Mouse (Mus musculus) spleen, postnatal 10 days (tissue): ENCODE results near the gene Midn.
A peak's percentile ranks its signal among the peaks of the same experiment; 100 is the strongest.
"Not testable (repeated sequence)": the region's sequence is repeated elsewhere in the genome, so short reads cannot be mapped to it uniquely, and the experiment has no call there.

Experiments used
- DNase-seq, 2 experiments: peaks; one replicate each; pipeline ENCODE4 v3.0.0; 2021 to 2022; ENCODE audit warnings: low spot score in 2 of 2

Gene Midn

DNA sequence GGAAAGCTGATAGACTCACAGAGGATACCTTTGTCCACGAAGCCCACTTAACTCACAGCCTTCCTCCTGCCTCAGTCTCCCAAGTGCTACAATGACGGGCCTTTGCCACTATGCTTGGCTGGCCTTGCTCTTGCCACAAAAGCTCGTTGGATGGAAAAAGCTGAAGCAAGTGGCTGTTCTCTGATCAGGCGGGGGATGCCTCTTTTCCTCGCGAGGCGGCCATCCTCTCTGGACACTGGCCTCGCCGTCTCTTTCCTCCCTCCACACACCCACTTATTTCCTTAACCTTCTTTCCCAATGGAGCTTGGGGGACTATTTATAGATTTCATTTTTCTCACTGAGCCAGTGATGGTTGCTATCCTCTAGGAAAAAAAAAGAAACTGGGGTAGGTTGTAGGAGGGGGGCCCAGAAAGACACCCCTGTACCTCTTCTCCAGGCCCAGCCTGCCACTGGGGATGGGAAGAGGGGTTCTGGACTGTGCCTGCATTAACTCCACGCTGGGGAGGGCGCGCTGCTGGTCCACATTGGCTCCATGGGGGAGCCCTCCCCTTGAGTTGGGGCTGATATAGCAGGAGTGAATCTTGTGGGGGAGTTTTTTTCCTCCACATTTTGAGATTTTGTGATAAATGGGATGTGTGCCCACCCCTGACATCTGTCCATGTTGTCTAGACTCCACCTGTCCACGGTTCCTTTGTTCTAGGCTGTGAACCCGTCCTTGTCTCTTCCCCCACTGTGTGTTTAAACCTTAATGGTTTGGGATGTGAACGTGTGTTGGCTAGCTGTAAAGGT is 9.3 kb downstream of the Midn start:
- DNase-seq, result no peak

DNA sequence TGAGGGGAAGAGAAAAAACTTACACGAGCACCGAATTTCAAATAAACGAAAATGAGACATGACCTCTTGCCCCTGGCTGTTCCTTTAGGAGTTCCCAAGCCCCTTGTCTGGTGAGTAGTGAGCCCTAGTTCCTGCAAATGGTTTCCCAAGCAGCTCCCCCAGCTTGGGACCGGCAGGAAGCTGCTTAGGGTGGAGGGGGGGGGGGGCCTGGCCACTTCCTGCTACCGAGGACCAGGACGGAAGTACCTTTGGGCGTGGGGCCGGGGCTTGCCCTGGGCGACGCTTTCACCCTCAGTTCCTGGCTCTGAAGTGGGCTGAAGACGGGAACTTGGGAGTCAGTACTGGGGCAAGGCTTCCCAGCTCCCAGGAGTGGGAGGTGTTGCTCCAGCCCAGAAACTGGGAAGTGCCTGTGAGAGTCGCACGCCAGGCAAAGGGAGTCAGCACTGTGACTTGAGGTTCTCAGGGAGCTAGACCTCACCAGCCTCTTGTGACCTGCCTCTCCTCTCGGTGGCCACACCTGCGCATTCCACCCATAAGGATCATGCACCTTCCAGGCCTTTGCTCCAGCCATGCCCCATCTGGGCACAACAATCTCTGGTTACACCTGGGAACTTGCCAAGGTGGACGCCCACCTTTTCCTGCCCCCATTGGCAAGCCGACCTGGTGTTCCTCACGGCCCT is 10.4 kb downstream of the Midn start:
- DNase-seq, result peak; percentile 63 to 69

DNA sequence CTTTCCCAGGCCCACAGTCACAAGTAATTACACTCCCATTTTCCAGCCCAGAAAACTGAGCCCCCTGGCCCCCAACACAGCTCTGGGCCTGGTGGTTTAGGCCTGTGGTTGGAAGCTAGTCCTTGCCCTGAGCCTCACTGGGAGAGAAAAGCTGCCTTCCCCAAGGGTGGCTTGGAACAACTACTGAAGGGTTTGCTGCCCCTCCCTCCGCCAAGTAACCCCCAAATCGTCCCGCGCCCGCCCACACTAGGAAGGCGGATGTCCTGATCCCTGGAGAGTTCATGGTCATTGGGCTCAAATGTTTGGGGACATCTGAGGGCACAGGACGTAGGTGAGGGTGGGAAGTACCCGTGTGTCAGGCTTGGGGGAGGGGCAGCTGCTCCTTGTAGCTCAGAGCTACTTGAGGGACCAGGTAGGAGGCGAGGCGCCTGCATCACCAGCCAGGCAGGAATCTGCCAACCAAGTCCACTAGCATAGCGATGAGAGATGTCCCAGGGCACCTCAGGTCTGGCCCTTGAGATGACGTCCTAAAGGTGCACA is 11.0 kb downstream of the Midn start:
- DNase-seq, result peak in 1 of 2 experiments; percentile 72

DNA sequence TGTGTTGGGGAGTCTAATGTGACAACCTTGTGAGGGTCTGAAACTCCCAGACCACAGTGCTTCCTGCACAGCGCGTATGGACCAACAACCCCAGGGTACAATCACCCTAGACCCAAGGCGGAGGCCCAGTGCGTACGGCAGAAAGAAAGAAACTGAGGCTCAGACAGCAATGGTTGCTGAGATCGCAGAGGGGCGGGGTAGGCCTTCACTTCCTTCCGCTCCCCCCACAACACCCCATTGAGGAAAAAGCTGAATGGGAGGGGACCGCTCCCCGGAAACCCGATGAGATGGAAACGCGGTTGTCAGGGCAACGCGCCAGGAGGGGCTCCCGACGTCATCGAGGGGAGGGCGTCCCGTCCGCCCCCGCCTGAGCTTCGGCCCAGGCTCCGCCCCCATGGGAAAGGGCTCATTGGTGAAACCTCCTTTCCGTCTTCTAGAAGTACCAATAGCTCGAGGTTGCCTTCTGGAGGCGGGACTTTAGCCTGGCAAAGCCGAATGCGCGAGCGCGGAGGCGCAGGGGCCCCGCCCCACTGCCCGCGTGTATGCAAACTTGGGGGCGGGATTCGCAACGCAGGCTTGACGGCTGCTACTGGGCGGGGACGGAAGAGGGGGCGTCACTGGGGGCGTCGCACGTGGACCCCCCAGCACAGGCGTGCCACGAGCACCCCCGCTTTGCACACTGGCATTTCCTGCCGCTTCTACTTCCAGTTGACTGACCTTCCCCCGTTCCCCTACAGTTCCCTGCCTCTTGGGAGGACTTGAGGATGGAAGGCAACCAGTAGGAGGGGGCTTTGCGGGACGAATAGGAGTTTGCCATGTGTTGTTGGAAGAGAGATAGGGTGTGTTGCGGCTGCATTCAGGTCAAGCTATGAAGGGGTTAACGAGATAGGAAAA is 11.7 kb downstream of the Midn start:
- DNase-seq, result peak; percentile 97 to 98

DNA sequence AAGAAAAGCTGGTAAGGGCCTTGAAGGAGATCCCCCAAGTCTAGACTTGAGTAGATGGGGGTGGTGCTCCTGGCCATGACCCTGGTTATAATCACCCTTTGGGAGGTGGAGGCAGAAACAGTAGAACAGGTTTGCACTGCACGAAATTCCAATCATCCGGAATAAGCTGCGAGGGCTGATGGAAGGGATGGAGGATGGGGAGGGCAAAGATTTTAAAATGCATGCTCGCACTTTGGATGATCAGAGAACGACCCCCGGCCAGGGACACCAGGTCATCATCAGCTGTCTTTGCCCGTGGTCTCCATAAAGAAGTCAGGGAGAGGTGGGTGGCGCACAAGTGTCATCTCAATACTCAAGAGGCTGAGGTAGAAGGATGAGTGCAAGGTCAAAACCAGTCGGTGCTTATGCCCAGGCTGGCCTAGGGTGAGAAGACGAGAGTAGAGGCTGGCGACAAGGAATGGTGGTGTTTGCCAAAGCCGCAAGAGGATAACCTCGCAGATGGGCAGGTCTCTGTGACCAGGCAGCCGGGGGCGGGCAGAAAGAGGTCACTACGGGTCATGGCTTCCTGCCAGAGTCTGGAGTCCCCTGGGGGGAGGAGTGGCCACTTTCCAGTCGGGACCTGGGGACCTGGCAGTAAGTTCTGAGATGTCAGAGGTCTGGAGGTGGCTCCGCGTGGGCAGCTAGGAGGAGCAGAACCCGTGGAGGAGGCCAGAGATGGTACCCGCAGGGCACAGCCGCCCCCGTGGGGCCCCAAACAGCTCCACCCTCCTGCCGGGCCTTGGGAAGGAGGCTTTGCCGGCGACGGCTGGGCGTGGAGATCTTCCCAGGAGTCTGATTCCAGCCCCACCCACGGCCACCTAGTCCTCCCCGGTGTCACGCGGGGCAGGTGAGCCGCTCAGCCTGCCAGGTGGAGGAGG is 12.6 kb downstream of the Midn start:
- peak; percentile 73 to 80 for DNase-seq

DNA sequence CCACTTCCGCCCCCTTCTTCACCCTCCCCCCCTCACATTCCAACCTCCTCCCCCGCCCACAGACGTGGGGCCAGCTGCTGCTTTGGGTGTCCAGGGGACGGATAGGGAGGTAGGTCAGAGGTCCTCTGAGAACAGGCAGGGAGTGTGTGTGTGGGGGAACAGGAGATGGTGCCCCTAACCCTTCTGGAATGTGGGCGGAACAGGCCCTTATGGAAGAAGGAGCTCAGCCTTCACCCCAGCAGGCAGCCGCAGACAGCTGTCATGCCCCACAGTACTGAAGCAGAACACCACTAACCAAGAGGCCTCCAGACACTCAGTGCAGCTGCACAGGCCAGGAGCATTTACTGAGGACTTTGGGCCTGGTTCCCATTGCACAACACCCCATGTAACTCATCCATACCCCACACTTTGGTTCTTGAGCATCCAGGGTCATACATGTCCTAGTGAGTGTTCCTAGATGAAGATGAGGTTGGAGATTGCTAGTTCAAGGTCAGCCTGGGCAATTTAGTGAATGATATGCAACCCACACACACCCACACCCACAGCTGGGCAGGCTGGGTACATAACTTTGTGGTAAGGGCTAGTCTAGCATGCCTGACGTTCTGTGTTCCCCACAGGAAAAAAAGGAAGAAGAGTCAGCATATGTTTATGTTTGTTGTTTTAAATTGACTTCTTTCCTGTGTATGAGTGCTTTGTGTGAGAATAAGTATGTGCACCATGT is 13.6 kb downstream of the Midn start:
- peak in 1 of 2 experiments; percentile 55 for DNase-seq

DNA sequence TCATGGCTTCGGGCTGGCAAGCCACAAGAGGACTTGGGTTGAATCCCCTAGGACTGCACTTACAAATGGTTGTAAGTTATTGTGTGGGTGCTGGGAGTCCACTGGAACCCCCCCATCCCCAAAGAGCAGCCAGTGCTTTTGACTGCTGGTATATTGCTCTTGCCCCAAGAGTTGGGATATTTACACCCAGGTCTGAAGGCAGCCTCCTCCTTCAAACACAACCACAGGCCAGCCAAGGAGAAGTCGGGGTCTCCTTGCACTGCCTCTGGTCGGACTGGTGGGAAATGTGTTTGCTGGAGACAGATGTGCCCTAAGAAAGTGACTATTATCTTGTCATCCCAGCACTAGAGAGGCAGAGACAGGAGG is 14.2 kb downstream of the Midn start:
- no peak for DNase-seq

DNA sequence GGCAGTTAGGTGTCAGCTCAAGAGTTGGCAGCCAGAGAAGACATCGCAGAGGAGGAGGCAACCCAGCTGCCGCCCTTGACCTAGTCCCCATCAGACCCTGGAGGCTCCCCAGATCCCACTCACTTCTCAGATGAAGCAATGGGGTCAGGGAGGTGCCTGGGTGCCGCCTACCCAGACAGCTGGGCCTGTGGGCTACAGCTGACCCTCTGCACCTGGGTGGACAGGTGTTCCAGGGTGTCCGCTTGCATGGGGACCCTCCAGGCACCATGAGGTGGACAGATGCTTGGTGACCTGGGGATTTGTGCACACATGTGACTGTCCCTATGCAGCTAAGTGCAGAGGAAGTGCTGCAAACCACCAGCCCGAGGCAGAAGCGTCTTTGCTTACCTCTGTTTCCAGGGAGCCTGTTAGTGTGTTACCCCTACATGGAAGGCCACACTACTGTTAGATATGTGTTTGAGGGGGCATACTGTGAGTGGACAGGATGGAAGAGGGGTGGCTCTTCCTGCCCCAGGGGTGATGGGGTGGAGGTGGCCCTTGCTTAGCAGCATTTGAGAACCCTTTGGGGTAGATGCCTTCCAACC is 14.7 kb downstream of the Midn start:
- peak in 1 of 2 experiments; percentile 44 for DNase-seq

DNA sequence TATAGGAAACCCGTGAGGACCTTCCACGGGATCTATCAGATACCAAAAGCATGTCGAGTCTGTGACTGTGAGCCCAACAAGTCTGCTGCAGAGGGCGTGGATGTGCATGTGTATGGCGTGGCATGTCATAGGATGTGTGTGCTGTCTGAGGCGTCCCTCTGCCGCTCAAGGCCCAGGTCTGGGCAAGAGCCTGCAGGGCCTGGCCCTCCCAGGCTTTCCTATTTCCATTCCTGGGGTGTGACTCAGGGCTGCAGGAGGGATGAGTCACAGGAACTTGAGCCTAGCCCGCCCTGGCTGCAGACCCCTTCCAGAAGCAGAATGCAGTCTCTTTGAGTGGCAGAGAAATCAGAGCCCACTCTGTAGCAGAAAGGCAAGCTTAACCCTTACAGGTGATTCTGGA is 15.6 kb downstream of the Midn start:
- DNase-seq, result no peak

DNA sequence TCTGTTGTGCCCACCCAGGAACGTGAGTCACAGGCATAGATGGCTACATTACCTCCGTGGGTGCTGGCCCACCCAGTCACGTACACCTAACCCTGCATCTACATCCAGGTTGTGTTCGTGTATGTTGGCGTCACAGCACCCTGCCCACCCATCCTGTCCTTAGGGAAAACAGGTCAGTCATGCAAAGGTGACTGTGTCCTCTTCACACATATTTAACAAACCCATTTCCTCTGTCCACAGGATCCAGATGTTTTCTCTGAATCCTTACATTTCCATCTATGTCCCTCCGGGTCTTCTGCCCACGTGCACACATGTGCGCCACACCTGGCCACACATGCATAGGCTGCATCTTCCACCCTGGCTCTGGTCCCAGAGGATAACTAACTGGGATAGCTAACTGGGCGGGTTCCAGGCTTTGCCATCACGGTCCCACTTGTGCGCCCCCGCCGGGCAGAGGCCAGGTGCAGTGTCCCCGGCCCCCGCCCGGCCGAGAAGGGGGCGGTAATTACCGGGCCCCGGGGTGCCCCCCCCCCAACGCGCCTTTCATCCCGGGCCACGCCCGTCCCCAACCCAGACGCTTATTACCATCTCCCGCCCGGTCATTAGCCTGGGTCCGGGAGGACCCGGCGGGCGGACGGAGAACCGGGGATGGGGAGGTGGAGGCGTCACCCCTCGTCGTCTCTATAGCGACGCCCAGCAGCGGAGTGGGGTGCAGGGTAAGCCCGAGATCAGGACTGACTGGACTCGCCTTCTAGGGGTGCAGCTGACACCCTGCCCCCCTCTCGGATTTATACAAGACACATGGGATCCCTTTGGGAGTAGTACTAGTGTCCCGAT is 16.3 kb downstream of the Midn start:
- DNase-seq, result peak in 1 of 2 experiments; percentile 33

DNA sequence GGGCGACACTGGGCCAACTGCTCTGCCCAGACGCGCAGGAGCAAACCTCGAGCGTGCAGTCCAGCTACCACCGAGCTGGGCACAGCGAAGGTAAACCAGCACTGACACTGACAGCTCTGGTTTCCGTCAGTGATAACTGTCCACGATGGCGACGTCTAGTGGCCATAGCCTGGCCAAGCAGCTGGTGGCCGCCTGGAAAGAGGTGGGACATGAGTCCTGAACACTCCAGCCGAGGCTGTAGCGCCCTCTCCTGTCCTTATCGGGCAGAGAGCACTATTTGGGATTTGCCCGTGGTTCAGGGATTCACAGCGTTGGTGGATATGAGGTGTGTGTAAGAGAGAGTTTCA is 16.9 kb downstream of the Midn start:
- peak; percentile 97 for DNase-seq

DNA sequence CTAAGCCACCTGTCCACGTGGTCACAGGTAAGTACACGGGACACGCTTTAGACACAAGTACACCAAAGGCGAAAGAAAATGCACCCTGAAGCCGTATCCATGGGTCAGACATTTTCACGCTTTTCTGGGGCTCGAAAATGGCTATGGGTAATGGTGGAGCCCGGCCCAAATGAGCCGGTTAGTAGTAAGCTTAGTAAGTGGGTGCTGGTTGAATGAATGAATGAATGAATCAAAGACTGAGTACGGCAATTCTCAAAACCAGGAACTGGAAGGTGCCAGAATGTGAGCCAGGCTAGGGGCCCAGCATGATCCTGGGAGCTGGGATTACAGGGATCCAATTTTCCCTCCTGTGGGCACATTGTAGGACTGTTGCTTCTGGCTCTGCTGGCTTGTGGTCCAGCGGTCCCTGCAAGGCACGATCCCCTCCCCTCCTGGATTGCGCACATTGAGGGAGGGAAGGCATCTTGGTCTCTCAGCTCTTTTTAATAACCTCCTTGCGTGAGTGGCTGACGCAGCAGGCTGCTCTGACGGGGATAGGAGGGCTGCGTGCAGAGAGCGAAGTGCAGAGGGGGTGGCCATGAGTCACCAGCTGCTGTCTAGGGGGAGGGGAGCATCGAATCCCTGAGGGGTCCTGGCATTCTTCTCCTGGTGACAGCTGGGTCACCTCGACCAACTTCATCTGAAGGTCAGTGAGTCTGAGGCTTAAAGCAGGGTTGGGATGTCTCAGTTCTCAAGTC is 17.5 kb downstream of the Midn start, which contains the start of gene Cirbp:
Cirbp (plus strand) TSS at position 594 of the 737 bp plus-strand sequence.
- DNase-seq, result no peak

DNA sequence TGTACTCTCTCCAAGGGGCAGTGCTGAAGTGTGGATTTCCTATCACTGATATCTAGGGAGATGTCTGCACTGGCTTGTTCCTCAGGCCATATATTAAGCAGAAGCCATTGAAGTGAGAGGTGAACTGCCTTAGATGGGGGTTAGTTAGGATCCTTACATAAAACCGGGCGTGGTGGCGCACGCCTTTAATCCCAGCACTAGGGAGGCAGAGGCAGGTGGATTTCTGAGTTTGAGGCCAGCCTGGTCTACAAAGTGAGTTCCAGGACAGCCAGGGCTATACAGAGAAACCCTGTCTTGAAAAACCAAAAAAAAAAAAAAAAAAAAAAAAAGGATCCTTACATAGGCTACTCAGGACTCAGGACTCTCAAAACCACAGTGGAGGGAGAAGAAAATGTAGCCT is 18.1 kb downstream of the Midn start:
- DNase-seq, result not testable (repeated sequence)

DNA sequence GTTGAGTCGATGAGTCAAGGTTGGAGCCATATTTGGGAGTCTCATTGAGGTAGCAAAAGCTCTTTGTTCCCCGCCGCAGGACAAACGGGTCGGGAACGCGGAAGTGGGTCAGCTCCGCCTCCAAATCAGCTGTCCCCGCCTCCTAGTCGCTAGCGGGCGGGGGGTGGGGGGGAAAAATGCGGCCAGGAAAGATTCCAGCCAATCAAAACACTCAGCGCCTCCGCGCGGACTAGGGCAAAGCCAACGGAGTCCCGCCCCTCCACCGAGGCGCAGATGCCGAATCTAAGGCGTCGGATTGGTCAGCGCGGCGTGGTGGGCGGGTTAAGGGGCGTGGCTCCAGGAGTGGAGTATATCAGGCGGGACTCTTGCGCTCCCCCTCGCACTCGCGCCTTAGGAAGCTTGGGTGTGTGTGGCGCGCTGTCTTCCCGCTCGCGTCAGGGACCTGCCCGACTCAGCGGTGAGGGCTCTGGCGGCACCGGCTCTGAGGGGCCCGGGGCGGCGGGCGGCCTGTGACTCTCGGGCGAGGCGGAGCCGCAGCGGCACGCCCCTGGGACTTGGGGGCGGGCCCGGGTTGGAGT is 19.5 kb downstream of the Midn start:
- DNase-seq, result peak; percentile 99 to 100

DNA sequence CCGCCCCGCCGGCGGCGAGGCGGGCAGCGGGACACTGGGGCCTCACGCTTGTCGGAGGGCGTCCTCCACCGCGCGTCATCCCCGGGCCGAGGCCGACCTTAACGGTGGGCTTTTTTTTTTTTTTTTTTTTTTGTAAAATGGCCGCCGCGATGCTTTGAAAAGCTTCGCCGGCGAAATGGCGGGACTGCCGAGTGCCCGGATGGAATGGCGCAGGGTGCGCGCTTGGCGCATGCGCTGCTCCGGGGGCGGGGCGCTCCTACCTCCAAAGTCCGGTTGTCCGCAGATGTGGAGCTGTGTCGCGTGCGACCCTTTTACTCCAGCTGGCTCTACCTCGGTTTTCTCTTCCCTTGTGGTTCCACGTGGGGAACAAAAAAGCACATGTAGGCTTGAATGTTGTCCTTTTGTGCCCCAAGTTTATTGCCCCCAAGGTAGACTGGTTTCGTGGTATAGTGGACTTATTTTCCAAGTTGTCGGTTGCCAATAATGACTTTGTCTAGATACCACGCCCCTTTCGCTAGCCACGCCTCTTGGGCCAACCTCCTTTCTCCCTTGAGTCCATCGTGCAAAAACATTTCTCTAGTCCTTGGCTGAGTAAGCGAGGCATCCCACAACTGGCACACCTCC is 20.1 kb downstream of the Midn start:
- DNase-seq, result peak; percentile 90 to 94

DNA sequence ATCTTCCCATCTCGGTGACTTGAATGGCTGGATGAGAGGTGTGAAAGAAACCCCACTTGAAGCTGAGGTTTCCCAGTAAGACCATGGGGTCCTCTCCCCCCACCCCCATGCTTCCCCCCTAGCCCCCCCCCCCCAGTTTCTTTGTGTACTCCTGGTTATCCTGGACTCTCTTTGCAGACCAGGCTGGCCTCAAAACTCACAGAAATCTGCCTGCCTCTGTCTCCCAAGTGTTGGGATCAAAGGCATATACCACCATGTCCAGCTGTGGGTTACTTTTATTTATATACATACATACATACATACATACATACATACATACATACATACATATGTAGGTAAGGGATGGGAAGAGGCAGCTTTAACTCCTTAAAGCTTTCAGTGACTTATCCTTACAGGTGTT is 21.0 kb downstream of the Midn start:
- no peak for DNase-seq

DNA sequence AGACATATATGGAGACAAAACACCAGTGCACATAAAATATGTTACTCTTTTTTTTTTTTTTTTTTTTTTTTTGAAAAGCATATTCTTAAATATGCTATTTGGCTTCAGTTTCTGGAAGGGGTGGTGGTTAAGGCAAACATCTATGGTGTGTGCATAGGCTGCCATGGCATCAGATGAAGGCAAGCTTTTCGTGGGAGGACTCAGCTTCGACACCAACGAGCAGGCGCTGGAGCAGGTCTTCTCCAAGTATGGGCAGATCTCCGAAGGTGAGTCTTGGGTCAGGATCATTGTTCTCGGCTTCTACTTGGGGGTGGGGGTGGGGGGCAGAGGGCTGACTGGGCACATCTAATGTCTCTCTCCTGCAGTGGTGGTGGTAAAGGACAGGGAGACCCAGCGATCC is 21.6 kb downstream of the Midn start:
- DNase-seq, result no peak
